In the genomic region with DNA sequence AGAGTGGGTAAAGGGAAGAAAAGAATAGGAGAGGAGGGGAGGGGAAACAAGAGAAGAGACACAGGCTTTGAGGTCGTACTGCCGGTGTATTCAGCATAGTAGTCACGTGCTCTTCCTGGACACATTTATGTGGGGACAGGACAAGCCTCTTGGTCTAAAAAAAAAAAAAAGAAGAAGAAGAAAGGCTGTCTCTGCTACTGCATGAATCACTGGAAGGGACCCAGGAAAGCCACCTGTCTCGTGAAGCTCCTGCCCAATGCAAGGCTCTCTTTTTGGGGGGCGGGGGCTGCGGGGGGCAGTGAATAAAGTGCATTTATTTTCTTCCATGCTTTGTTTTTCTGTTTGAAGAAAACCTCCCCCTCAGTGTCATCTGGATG, we compare ENCODE assay signal across 9 mouse cellular contexts.
DNase-seq lines count a peak whose midpoint lies in the region; ATAC-seq and TF ChIP-seq lines count a peak whose summit lies in the region.
"Had no signal": no experiment of that assay in that cellular context is flagged by ENCODE, and none has a peak within 500 bp of the region (broad histone marks: within the 10 kb centered on the region; RNA-seq: fewer than 3 reads in every experiment).

No protein-coding gene starts in this region.

- in situ Hi-C loops in CH12.LX (cut with MboI; ENCODE audit: low pct_ligation_motif_present, low pct_unique_long_range_greater_than_20kb, low sequenced_read_pairs) = loop anchor here (10.0 to 25.0 kb wide), 2 partner anchors 154 to 158 kb away; no protein-coding TSS in a partner anchor

- H3K36me3 ChIP-seq in heart, embryonic 13.5 days = no peaks in the 10 kb centered on the region
- no peaks in the 10 kb centered on the region for H3K36me3 ChIP-seq in CH12.LX (replicated peaks in 1 of 2; ENCODE audit: control insufficient read depth in 1 of 2, insufficient read depth in 1 of 2, low read length in 1 of 2)
- H3K36me3 ChIP-seq in forebrain, embryonic 12.5 days (replicated peaks) = no peaks in the 10 kb centered on the region
- no peaks in the 10 kb centered on the region for H3K36me3 ChIP-seq in liver, embryonic 16.5 days (ENCODE audit: control insufficient read depth, insufficient read depth)

- H3K9me3 ChIP-seq in heart, embryonic 13.5 days = no peaks in the 10 kb centered on the region
- H3K9me3 ChIP-seq in CH12.LX (replicated peaks; ENCODE audit: low read length) = no peaks in the 10 kb centered on the region
- H3K9me3 ChIP-seq in forebrain, embryonic 12.5 days = no peaks in the 10 kb centered on the region
- H3K9me3 ChIP-seq in liver, embryonic 16.5 days (replicated peaks; ENCODE audit: control insufficient read depth, low read length) = no peaks in the 10 kb centered on the region

- WGBS in heart, embryonic 13.5 days = 56% methylated on average over 6 of the region's 6 CpGs
- 43% methylated on average over 6 of the region's 6 CpGs for WGBS in forebrain, embryonic 12.5 days
- 29% methylated on average over 6 of the region's 6 CpGs for WGBS in liver, embryonic 16.5 days (ENCODE audit: insufficient replicate concordance)

- TF ChIP-seq POLR2A in CH12.LX (IDR thresholded peaks at IDR 0.05; ENCODE audit: low read depth, low read length) = no peak

- TF ChIP-seq RAD21 in CH12.LX (IDR thresholded peaks at IDR 0.05; ENCODE audit: low read depth, low read length) = no peak

- H3K27me3 ChIP-seq in heart, embryonic 13.5 days (replicated peaks) = peaks cover 24% of the 10 kb centered on the region
- H3K27me3 ChIP-seq in CH12.LX (replicated peaks) = peaks cover 73% of the 10 kb centered on the region
- peaks cover 70% of the 10 kb centered on the region for H3K27me3 ChIP-seq in forebrain, embryonic 12.5 days
- H3K27me3 ChIP-seq in liver, embryonic 16.5 days (ENCODE audit: control insufficient read depth, insufficient read depth, low read depth, low read length) = peaks cover 27% of the 10 kb centered on the region

- H3K79me2 ChIP-seq in CH12.LX (replicated peaks; ENCODE audit: control insufficient read depth, extremely low read depth, insufficient read depth, poor library complexity, severe bottlenecking) = no peaks in the 10 kb centered on the region

- intact Hi-C loops in heart, postnatal 10 days (cut with DNase I) = loop anchor here (2.0 kb wide), 2 partner anchors 236 to 312 kb away; no protein-coding TSS in a partner anchor

- DNase-seq in heart, postnatal 10 days = no peak
- DNase-seq in CH12.LX (ENCODE audit: extremely low read depth) = no peak
- DNase-seq in retina, postnatal 1 day = no peak
- DNase-seq in urinary bladder, adult 18-20 months (ENCODE audit: low spot score in 2 of 2) = no peak
- DNase-seq in kidney, postnatal 14 days = no peak
- DNase-seq: adrenal gland, postnatal 10 days had no signal

- H3K4me1 ChIP-seq in heart, embryonic 13.5 days = peaks cover 25% of the 10 kb centered on the region
- H3K4me1 ChIP-seq in CH12.LX (ENCODE audit: control insufficient read depth in 1 of 2, insufficient read depth in 2 of 2) = peaks cover 0 to 4% of the 10 kb centered on the region in 2 experiments; a peak in 1 of 4 replicates
- peaks cover 29% of the 10 kb centered on the region for H3K4me1 ChIP-seq in forebrain, embryonic 12.5 days
- H3K4me1 ChIP-seq in liver, embryonic 16.5 days (ENCODE audit: control insufficient read depth, low read depth, low read length) = peaks cover 3% of the 10 kb centered on the region; the same call in 1 of the 2 replicates

- H3K4me3 ChIP-seq in heart, embryonic 13.5 days = peak overlapping the region; percentile 38
- H3K4me3 ChIP-seq in CH12.LX (replicated peaks in 1 of 3; ENCODE audit: low read depth in 2 of 3, low read length in 2 of 3, poor library complexity in 1 of 3) = no peak overlapping the region
- peak overlapping the region; percentile 29 for H3K4me3 ChIP-seq in forebrain, embryonic 12.5 days (replicated peaks)
- no peak overlapping the region for H3K4me3 ChIP-seq in liver, embryonic 16.5 days (ENCODE audit: low read depth, low read length)

- no peak for TF ChIP-seq EP300 in CH12.LX (IDR thresholded peaks at IDR 0.05; ENCODE audit: low read length)

- dilution Hi-C loops in CH12.LX (cut with MboI; ENCODE audit: extremely low pct_ligation_motif_present, extremely low pct_unique_long_range_greater_than_20kb, low sequenced_read_pairs) = no loop called here

- TF ChIP-seq CTCF in CH12.LX (conservative IDR thresholded peaks at IDR 0.05 in 1 of 2, IDR thresholded peaks at IDR 0.05 in 1 of 2; ENCODE audit: low read depth in 2 of 2, low read length in 2 of 2) = no peak

- H3K4me2 ChIP-seq in heart, embryonic 13.5 days = peak overlapping the region; percentile 66
- H3K4me2 ChIP-seq in CH12.LX (ENCODE audit: insufficient read depth, low read depth, poor library complexity, severe bottlenecking) = peak overlapping the region; percentile 42
- H3K4me2 ChIP-seq in forebrain, embryonic 12.5 days = peak overlapping the region; percentile 54
- peak overlapping the region; percentile 24; the same call in 1 of the 2 replicates for H3K4me2 ChIP-seq in liver, embryonic 16.5 days (ENCODE audit: low read depth, low read length)

- peak overlapping the region; percentile 74 for H3K9ac ChIP-seq in heart, embryonic 13.5 days
- no peak overlapping the region for H3K9ac ChIP-seq in CH12.LX (ENCODE audit: insufficient read depth, low read depth)
- H3K9ac ChIP-seq in forebrain, embryonic 12.5 days = peak overlapping the region; percentile 44
- H3K9ac ChIP-seq in liver, embryonic 16.5 days (ENCODE audit: low read depth, low read length) = no peak overlapping the region

- ATAC-seq in heart, embryonic 13.5 days (ENCODE audit: extremely low read depth, insufficient number of reproducible peaks, low FRiP score, low TSS enrichment) = no peak
- ATAC-seq in forebrain, embryonic 12.5 days (ENCODE audit: low FRiP score) = peak; percentile 24
- ATAC-seq in liver, embryonic 16.5 days (ENCODE audit: low read depth) = no peak

- H3K27ac ChIP-seq in heart, embryonic 13.5 days (replicated peaks) = no peak overlapping the region; the same call in 1 of the 2 replicates
- H3K27ac ChIP-seq in CH12.LX (ENCODE audit: insufficient read depth, low read depth) = no peak overlapping the region
- peak overlapping the region; percentile 13; the same call in 1 of the 2 replicates for H3K27ac ChIP-seq in forebrain, embryonic 12.5 days
- no peak overlapping the region for H3K27ac ChIP-seq in liver, embryonic 16.5 days (ENCODE audit: low read length)

TF ChIP-seq in CH12.LX, 34 proteins besides CTCF, POLR2A, EP300 and RAD21:
- TF ChIP-seq MAX (IDR thresholded peaks at IDR 0.05; ENCODE audit: low read length) (no peak), RCOR1 (conservative IDR thresholded peaks at IDR 0.05; ENCODE audit: low read depth, low read length) (no peak), USF1 (IDR thresholded peaks at IDR 0.05; ENCODE audit: low read depth, low read length) (no peak), CHD2 (IDR thresholded peaks at IDR 0.05; ENCODE audit: low read length) (no peak), MAFK (IDR thresholded peaks at IDR 0.05; ENCODE audit: insufficient replicate concordance, low read length) (no peak), KAT2A (IDR thresholded peaks at IDR 0.05; ENCODE audit: insufficient replicate concordance, low read length) (no peak), MEF2A (IDR thresholded peaks at IDR 0.05; ENCODE audit: borderline replicate concordance, low read depth, low read length) (no peak), MYC (IDR thresholded peaks at IDR 0.05; ENCODE audit: low read depth, low read length) (no peak), IRF4 (IDR thresholded peaks at IDR 0.05; ENCODE audit: low read depth, low read length) (no peak), UBTF (IDR thresholded peaks at IDR 0.05; ENCODE audit: low read depth, low read length) (no peak), USF2 (conservative IDR thresholded peaks at IDR 0.05; ENCODE audit: low read depth, low read length) (no peak), MAZ (IDR thresholded peaks at IDR 0.05; ENCODE audit: low read depth, low read length) (no peak), TCF12 (IDR thresholded peaks at IDR 0.05; ENCODE audit: low read depth, low read length) (no peak), ZC3H11A (IDR thresholded peaks at IDR 0.05; ENCODE audit: low read depth, low read length) (no peak), ELF1 (IDR thresholded peaks at IDR 0.05; ENCODE audit: low read depth, low read length) (no peak), NELFE (IDR thresholded peaks at IDR 0.05; ENCODE audit: low read depth, low read length) (no peak), ETS1 (conservative IDR thresholded peaks at IDR 0.05; ENCODE audit: low read depth, low read length) (no peak), TBP (conservative IDR thresholded peaks at IDR 0.05; ENCODE audit: low read depth, low read length) (no peak)

Comparison
In these comparisons a context has a peak if more than half of its experiments do, and no peak if none do; other contexts are left out.
1. H3K4me3 ChIP-seq: peak in heart, embryonic 13.5 days (single experiment) and forebrain, embryonic 12.5 days (single experiment); none in CH12.LX (0 of 3) and liver, embryonic 16.5 days (single experiment).
2. H3K9ac ChIP-seq: peak in heart, embryonic 13.5 days (single experiment) and forebrain, embryonic 12.5 days (single experiment); none in CH12.LX (single experiment) and liver, embryonic 16.5 days (single experiment).
3. Peak in every context shown above with its lines, with median percentiles within 50 percentile points of each other: H3K4me2 ChIP-seq.